Mouse (Mus musculus) neural tube, embryonic 11.5 days (tissue): Measurements from ENCODE around the gene 4930535I16Rik. TPM values are rescaled to one million over a fixed set of nuclear protein-coding genes. Genes with fewer than 3 reads are reported as not detected.

Source experiments
- ATAC-seq: fragments of 200-750 bp; cut with Nextera tagmentation; 2 replicates; pipeline ENCODE4 v1.8.0; 2017; ENCODE audit warnings: moderate number of reproducible peaks, mild to moderate bottlenecking, moderate TSS enrichment, moderate library complexity; ENCODE audit not compliant: insufficient read depth, low FRiP score, low TSS enrichment
- DNase-seq: peaks from one replicate; pipeline ENCODE4 v3.0.0-alpha.2; 2015; ENCODE audit warnings: low spot score
- H3K27ac ChIP-seq: fragments of 300-500 bp; sonication (generic); 2 replicates; pipeline ENCODE4 v1.5.1; 2014; ENCODE audit warnings: low read depth, mild to moderate bottlenecking, low read length
- H3K27me3 ChIP-seq: fragments of 300-500 bp; sonication (generic); 2 replicates; pipeline ENCODE4 v1.6.1; 2014; ENCODE audit warnings: mild to moderate bottlenecking, low read length, mixed read lengths; ENCODE audit not compliant: control insufficient read depth, insufficient read depth
- H3K36me3 ChIP-seq: fragments of 300-500 bp; sonication (generic); 2 replicates; pipeline ENCODE4 v1.6.1; 2014; ENCODE audit warnings: mild to moderate bottlenecking, low read length, moderate library complexity, mixed read lengths; ENCODE audit not compliant: control insufficient read depth, insufficient read depth
- H3K4me1 ChIP-seq: fragments of 300-500 bp; sonication (generic); 2 replicates; pipeline ENCODE4 v1.6.1; 2014; ENCODE audit warnings: low read length, mixed read lengths; ENCODE audit not compliant: control insufficient read depth, insufficient read depth
- H3K4me2 ChIP-seq: fragments of 300-500 bp; sonication (generic); 2 replicates; pipeline ENCODE4 v1.6.1; 2014; ENCODE audit warnings: low read depth, mild to moderate bottlenecking, moderate library complexity
- H3K4me3 ChIP-seq: fragments of 300-500 bp; sonication (generic); 2 replicates; pipeline ENCODE4 v1.5.1; 2014; ENCODE audit warnings: low read depth, low read length
- H3K9ac ChIP-seq: fragments of 300-500 bp; sonication (generic); 2 replicates; pipeline ENCODE4 v1.6.1; 2014; ENCODE audit warnings: mild to moderate bottlenecking, low read length
- H3K9me3 ChIP-seq: fragments of 300-500 bp; sonication (generic); 2 replicates; pipeline ENCODE4 v1.6.1; 2016; ENCODE audit warnings: low read length; ENCODE audit not compliant: control insufficient read depth
- WGBS: fragments of 180-500 bp; shearing (Covaris S2); extraction: QIAGEN DNeasy Blood & Tissue Kit; methylation state at CpG from one replicate; pipeline ENCODE4 v1.1.7; 2014; 5-methylcytosine and 5-hydroxymethylcytosine counted together
- polyA plus RNA-seq: library from polyadenylated mRNA; unstranded; fragments of >200 nt; fragmentation: Nextera tagmentation; extraction: Ambion mirVana; gene quantifications from 2 replicates; pipeline ENCODE4 v1.2.1, GENCODE M21; 2014

4930535I16Rik gene
- polyA plus RNA-seq, 1 experiment from 2014 or later = not detected

DNA sequence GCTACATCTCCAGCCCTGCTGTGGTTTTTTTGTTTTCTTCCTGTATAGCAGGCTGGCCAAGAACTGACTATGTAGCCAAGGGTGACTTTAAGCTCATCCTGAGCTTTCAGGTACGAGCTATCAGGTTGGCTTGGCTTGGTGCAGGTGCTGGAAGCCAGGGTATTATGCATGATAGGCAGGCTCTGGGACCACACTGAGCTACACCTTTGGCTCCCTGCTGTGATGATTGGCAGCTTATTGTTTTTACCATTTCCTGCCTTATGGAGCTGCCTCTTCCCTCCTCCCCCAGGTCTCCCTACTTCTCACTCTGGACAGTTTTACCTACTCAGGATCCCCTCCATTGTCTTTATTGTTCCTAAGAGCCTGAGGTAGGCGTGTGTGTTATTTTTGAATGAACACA, 1.0 kb upstream of the 4930535I16Rik start:
- 66% methylated on average over 2 of the region's 2 CpGs for WGBS
- H3K4me3 ChIP-seq = no peak overlapping the region
- no peak overlapping the region for H3K9ac ChIP-seq

DNA sequence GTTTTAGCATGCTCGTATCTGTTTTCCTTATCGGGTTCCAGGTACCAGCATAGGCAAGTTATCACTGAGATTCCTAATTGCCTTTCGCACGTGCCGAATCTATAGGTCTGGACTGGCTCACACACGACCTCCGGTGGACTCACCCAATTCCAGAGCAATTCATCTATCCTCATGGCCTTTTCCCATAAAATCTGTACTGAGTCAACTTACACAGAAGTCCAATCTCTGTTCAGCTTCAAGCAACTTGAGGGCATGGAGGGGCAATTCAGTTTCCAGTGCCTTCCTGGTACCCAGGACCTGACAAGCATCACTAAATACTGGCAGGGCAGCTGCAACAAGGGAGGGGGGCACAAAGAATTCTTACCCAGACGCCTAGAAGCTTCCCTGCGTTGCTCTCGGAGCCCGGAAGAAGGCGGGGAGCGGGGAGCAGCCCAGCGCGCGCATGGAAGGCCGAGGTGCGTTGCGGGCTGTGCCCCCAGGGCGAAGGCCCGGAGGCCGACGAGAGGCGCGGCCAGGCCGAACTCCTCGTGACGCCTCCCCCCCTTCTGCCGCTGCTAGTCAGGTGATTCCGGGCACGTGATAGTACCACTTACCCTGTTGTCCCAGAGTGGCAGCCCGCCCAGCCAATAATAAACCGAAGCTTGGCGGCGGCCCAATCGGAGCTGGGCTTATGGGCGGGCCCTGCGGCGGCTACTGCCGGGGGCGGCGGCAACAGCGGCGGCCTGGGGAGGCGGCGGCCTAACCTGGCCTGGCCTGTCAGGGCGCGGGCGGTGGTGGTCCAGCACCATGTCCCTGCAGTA, 874 bp downstream of the 4930535I16Rik start, which contains the start of gene Rragc:
Rragc (plus strand) TSS at position 699 of the 800 bp plus-strand sequence.
- Histone ChIP-seq H3K4me1 (peaks cover 14% of the 10 kb centered on the region), H3K4me3 (peak within 1 kb of the TSS; percentile 94), H3K36me3 (peaks cover 4% of the 10 kb centered on the region; the same call in 1 of the 2 replicates), H3K4me2 (peak within 1 kb of the TSS; percentile 91), H3K27ac (peak within 1 kb of the TSS; percentile 70), H3K9ac (peak within 1 kb of the TSS; percentile 87), H3K9me3 (no peaks in the 10 kb centered on the region), H3K27me3 (no peaks in the 10 kb centered on the region)
- peak; percentile 99 for DNase-seq
- ATAC-seq = peak; percentile 100
- 1% methylated on average over 46 of the region's 49 CpGs for WGBS

More for the DNA sequence above, 1.0 kb upstream of the 4930535I16Rik start:
- no peak for ATAC-seq
- Histone ChIP-seq H3K27me3 (no peaks in the 10 kb centered on the region), H3K9me3 (no peaks in the 10 kb centered on the region), H3K4me2 (peak overlapping the region; percentile 91; the same call in 1 of the 2 replicates), H3K36me3 (peaks cover 5% of the 10 kb centered on the region; the same call in 1 of the 2 replicates), H3K27ac (no peak overlapping the region), H3K4me1 (peaks cover 14% of the 10 kb centered on the region)
- DNase-seq = no peak

DNA sequence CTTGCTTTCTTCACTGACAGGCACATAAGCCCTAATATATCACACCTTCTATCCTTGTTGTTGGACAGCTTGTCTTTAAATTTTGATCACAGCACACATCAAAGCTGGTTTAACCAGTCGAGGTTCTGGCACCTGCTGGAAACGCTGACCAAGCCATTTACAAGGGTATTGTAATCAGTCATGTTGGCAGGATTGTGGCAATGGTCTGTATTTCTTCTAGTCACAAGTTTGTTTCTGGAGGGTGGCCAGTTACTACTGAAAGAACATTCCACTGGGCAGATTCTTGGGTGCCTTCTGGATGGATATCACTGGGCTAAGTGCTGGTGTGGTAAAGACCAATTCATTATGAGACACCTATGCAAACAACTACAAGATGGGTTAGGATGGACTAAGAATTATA, 5.4 kb downstream of the 4930535I16Rik start:
- peaks cover 2% of the 10 kb centered on the region; the same call in 1 of the 2 replicates for H3K36me3 ChIP-seq
- H3K4me3 ChIP-seq = no peak overlapping the region
- 77% methylated on average over 2 of the region's 2 CpGs for WGBS
- H3K27ac ChIP-seq = no peak overlapping the region
- H3K4me1 ChIP-seq = peaks cover 6% of the 10 kb centered on the region
- ATAC-seq = no peak
- H3K27me3 ChIP-seq = no peaks in the 10 kb centered on the region
- H3K4me2 ChIP-seq = no peak overlapping the region
- DNase-seq = no peak
- H3K9ac ChIP-seq = no peak overlapping the region
- no peaks in the 10 kb centered on the region for H3K9me3 ChIP-seq

DNA sequence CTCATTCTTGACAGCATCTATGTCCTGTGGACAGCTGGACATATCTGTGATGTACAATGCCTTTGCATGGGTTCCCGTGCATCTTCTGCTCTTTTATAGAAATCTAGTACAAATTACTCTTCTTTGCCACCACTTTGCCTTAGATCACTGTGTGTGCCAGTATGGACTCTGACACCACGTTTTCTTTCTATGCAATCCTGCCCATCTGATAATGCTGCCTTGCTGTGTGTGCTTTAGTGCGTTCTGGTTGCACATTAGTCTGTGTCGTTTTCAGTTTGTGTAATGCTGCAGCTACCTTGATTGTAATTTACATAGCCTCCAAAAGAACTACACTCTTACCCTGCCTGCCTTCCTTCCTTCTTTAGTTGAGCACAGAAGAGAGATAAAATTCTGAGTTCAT, 6.3 kb downstream of the 4930535I16Rik start:
- DNase-seq (no peak), ATAC-seq (no peak)
- H3K4me3 ChIP-seq = no peak overlapping the region
- no peaks in the 10 kb centered on the region for H3K9me3 ChIP-seq
- H3K36me3 ChIP-seq = peaks cover 2% of the 10 kb centered on the region; the same call in 1 of the 2 replicates
- no peak overlapping the region for H3K27ac ChIP-seq
- no peaks in the 10 kb centered on the region for H3K27me3 ChIP-seq
- no peak overlapping the region for H3K4me2 ChIP-seq
- 94% methylated on average over 4 of the region's 4 CpGs for WGBS
- peaks cover 6% of the 10 kb centered on the region for H3K4me1 ChIP-seq
- no peak overlapping the region for H3K9ac ChIP-seq

DNA sequence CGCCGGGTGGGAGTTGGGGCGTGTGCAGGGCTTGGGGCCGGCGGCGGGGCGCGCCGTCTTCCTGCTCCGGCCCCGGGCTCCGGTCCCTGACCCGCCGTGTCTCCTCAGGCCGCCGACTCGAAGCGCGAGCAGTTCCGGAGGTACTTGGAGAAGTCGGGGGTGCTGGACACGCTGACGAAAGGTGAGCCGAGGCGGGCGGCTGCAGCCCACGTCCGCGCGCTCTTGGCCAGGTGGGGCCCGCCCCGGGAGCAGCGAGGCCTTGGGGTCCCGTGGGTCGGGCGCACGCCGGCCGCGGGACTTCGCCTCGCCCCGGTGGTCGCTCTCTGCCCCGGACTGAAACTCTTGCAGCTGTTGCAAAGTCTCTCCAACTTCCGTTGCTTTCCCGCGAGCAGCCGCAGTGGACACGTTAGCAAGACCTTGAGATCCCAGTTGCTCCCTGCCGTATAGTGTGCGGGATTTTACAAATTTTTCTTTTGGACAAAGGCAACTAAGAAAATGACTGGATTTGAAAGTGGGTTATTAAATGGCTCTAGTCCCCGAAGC, 12.6 kb downstream of the 4930535I16Rik start:
- no peak for DNase-seq
- peak overlapping the region; percentile 53; the same call in 1 of the 2 replicates for H3K27ac ChIP-seq
- H3K9ac ChIP-seq = peak overlapping the region; percentile 73
- peak overlapping the region; percentile 83 for H3K4me3 ChIP-seq
- peak overlapping the region; percentile 73 for H3K4me2 ChIP-seq
- no peaks in the 10 kb centered on the region for H3K36me3 ChIP-seq
- H3K9me3 ChIP-seq = no peaks in the 10 kb centered on the region
- no peak for ATAC-seq
- WGBS = under 1% methylated on average over 49 of the region's 53 CpGs
- no peaks in the 10 kb centered on the region for H3K4me1 ChIP-seq
- no peaks in the 10 kb centered on the region for H3K27me3 ChIP-seq

DNA sequence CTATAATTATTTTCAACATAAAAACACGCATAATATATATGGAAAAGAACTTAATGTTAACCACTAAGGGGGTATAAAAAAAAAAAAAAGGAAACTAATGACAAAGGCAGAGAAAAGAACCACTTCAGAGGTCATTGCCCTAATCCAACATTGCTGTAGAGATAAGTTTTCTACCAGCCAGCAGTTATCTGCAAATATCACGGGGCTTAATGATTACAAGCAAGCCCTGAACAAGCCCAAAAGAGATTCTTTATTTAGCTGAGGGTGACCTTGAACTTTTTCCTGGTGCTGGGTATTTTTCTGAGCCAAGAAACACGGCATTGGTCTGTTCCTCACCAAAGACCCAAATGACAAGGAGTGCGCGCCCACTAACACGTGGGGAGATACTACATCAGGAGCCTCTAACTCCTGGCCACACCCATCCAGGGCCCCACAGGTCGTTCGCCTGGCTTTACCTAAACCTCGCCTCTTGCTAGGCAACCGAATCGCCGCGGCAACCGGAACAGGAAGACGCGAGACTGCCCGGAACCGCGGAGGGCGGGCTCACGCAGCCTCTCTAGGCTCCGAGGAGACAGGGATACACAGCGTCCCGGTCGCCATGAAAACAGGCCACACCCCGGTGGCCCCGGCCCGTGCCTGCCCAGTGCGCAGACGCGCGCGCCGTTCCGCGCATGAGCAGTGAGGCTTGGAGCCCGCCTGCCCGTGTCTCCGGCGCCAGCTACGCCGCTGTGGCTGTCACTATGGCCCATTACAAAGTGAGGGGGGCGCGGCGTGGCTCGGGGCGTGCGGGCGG, 13.3 kb downstream of the 4930535I16Rik start, which contains the start of gene Mycbp:
Mycbp (plus strand) TSS at position 500 of the 793 bp plus-strand sequence.
- Histone ChIP-seq H3K9me3 (no peaks in the 10 kb centered on the region), H3K27me3 (no peaks in the 10 kb centered on the region), H3K36me3 (no peaks in the 10 kb centered on the region), H3K4me3 (peak within 1 kb of the TSS; percentile 83), H3K4me2 (peak within 1 kb of the TSS; percentile 73), H3K9ac (peak within 1 kb of the TSS; percentile 73), H3K27ac (peak within 1 kb of the TSS; percentile 53; the same call in 1 of the 2 replicates), H3K4me1 (no peaks in the 10 kb centered on the region)
- ATAC-seq (peak; percentile 100), DNase-seq (peak; percentile 99)
- 1% methylated on average over 39 of the region's 49 CpGs for WGBS

DNA sequence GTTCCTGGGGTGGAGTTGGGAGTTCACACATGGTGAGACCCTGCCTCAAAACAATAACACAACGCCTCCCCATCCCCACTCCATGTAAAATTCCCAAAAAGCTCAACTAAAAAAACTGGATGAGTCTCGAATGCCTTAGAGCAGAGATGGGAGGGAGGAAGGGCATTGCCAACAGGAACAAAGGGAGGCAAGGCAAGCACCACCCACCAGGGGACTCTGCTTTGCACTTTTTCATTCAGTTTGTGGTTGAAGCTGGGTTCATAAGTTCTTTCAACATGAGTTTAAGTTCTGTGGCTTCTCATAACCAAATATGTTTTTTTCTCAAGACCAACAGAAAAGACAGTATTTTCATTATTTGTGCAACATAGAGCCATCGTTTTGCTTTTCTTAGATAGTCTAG, 14.4 kb downstream of the 4930535I16Rik start:
- no peak overlapping the region for H3K4me3 ChIP-seq
- ATAC-seq (no peak), DNase-seq (no peak)
- H3K9me3 ChIP-seq = no peaks in the 10 kb centered on the region
- H3K4me1 ChIP-seq = no peaks in the 10 kb centered on the region
- H3K36me3 ChIP-seq = no peaks in the 10 kb centered on the region
- H3K9ac ChIP-seq = no peak overlapping the region
- 74% methylated on average over 3 of the region's 3 CpGs for WGBS
- no peak overlapping the region for H3K27ac ChIP-seq
- no peaks in the 10 kb centered on the region for H3K27me3 ChIP-seq
- no peak overlapping the region for H3K4me2 ChIP-seq

DNA sequence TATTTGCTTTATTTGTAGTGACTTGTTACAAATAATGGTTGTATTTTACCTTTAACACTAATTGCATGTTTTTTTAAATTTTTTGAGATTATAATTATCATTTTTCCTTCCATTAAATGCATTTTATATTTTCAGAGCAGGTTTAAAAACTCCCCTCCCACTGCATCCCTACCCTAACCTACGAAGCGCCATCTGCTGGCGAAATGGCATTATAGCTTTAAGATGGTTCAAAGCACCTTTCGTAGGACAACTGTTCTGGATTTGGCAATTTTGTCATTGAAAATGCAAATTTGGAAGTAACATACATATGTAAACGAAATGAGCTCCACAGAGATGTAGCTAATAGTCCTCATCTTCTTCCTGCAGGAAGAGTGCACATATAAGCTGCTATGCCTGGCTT, 19.1 kb downstream of the 4930535I16Rik start:
- Histone ChIP-seq H3K27ac (no peak overlapping the region), H3K9me3 (no peaks in the 10 kb centered on the region), H3K4me3 (no peak overlapping the region), H3K9ac (no peak overlapping the region), H3K4me1 (no peaks in the 10 kb centered on the region), H3K27me3 (no peaks in the 10 kb centered on the region), H3K36me3 (no peaks in the 10 kb centered on the region), H3K4me2 (no peak overlapping the region)
- 13% methylated on average over 5 of the region's 5 CpGs for WGBS
- peak; percentile 61 for DNase-seq
- no peak for ATAC-seq
